Mouse (Mus musculus): ENCODE results near the gene Rnf208. TPM values are rescaled to one million over a fixed set of nuclear protein-coding genes. Genes with fewer than 3 reads are reported as not detected.

Rnf208 gene
- total RNA-seq (2021): 100 to 1,000 TPM; 230 to 231 TPM

DNA sequence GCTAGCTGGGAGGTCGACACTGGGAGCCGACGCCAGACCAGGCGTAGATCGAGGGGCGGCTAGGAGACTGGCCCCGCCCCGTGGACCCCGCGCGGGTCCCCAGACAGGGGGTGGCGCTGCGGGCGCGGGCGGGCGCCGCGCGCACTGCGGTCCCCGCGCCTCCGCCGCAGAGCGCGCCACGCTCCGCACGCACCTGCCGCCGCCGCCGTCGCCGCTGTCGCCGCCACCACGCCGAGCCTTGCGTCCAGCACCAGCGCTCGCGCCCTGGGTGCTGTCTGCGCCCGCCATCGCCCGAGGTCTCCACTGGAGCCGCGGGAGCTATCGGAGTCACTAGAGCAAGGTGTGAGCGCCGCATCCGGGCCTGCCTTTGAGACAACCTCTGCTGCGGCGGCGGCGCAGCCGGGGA lies at the start of gene Rnf208, which contains the start of gene Cysrt1:
Gene Rnf208 (plus strand): TSS at position 155 of the 406 bp plus-strand sequence.
Gene Cysrt1 (minus strand): TSS at position 352 of the 406 bp plus-strand sequence.
- peak in 1 of 2 experiments; percentile 44 for DNase-seq (ENCODE audit: extremely low spot score in 1 of 2, low spot score in 1 of 2)

- DNase-seq (ENCODE audit: extremely low spot score in 1 of 2, low spot score in 1 of 2): peak; percentile 56 to 82
Observed at GRCm38 (mm10) chr2:25193330-25193770, 48.7 kb upstream of the Rnf208 start.

DNA sequence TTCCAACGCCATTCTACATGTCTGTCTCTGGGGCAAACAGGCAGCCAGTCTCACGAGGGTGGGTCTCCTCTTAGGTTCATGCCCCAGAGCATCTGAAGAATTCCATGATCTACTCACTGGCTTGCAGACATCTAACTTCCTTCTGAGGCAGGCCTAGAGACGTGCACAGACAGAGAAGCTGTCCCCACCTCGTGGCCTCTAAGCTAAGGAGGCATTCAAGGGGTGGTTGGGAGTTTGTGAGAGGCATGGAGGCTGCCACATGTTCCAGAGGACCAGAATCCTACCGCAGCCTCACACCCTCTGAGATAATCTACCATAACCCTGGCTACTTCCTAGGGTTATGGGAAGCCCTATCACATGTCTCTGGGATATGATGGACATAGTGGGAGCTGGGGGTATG lies 48.0 kb upstream of the Rnf208 start:
- DNase-seq (ENCODE audit: extremely low spot score in 1 of 2, low spot score in 1 of 2): no peak

DNA sequence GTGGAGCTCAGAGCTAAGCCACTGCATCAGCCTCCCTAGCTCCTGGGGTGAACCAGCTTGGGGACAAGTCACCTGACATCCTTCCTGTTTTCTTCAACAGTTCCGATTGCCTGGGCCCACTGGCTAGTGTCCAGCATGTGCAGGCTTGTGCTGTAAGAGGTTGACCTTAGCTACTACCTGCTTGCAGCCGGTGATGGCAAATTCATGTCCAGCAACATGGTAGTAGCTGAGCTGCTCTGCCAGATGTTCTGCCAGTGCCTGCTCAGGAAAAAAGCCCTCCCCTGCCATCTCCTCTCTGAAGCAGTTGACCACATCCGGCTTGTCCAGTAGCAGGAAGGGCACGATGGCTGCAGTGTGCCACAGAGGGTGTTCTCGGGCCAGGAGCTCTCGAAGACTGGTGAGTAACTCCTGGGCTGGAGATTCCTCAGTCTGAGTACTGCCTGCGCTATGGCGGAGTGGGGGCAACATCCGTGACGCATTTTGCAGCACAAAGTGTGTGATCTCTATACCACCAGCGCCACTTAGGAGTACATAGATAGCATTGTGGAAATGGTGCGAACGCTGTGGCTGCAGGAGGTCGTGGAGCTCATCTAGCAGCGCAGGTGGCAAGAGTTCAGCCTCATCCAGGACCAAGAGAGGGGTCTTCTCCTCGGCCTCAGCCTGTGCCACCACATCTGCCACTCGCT lies 47.4 kb upstream of the Rnf208 start:
- no peak for DNase-seq (ENCODE audit: extremely low spot score in 1 of 2, low spot score in 1 of 2)

DNA sequence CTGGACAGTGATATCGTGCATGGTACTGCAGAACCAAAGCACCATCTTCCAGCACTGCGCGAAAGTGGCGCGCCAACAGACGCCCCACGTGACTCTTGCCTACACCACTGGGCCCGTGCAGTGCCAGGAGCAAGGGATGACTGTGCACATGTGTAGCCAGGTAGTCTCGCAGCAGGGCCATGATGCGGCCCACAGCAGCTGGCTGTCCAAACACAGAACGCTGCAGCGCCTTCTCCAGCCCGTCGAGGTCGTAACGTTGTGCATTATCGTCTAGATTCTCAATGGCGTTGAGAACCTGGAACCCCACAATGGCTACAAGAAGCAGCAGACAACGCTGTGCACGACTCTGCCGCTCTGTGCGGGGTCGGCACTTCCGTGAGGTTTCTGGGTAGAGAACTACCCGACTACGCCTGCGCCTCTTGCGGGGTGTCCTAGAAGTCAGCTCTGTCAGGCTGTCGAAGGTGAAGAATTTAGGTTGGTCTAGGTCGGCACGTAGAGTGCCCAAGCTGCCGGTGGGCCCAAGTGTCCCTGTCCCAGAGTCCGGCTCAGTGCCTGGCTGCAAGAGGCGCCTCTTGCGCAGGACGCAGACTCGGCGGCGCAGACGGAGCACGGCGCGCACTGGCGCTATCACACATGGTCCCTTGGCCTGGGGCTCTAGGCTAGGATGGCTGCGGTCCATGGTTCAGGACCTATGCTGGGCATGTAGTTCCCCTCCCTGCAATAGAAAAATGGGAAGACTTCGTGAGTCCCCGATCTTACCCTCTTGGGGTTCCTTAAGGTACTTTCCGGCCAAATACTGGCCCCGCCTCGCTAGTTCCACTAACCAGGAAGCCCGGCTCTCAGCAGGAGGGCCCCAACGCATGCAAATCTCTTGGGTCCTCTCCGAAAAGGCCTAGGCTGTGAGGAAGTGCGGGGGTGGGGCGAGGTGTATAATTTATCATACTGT lies 46.6 kb upstream of the Rnf208 start:
- DNase-seq (ENCODE audit: extremely low spot score in 1 of 2, low spot score in 1 of 2): no peak

DNA sequence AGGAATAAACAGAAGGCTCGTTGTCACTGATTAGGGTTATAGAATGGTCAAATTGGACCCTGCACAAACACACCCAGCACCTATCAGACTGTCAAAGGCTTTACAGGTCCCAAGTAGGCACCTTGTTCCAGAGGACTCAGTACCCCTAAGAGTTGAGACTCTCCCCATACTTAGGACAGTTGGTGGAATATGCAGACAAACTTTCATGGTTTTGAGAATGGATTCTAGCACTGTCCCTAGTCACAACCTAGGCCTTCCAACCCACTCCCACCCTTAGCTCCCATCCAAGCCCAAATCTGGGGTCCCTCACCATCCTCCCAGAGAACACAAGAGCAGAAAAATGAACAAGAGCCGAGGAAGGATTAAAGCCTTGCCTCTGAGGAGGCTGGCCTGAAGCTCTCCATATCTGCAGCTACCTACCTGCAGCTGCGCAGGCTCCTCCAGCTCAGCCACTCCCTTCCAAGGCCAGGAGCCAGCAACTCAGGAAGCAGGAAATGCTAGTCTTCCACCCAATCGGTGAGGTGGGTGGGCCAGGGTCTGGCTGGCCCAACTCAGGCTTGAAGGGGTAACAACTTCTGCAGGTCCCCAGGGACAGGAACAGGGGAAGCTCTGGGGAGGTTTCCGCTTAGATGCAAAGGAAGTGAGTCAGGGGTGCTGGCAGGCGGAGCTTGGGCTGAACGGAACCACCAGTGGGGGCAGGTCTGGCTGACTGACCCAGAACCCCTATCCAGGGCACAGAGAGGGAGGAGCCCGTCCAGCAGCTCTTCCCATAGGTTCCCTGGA lies 45.7 kb upstream of the Rnf208 start, which contains the start of gene Tor4a:
Gene Tor4a (minus strand): TSS at position 715 of the 783 bp plus-strand sequence.
- DNase-seq (ENCODE audit: extremely low spot score in 1 of 2, low spot score in 1 of 2): no peak

- no peak for DNase-seq (ENCODE audit: extremely low spot score in 1 of 2, low spot score in 1 of 2)
Observed at GRCm38 (mm10) chr2:25197191-25197590, 44.9 kb upstream of the Rnf208 start.

- no peak for DNase-seq (ENCODE audit: extremely low spot score in 1 of 2, low spot score in 1 of 2)
Observed at GRCm38 (mm10) chr2:25197946-25198345, 44.1 kb upstream of the Rnf208 start.

DNA sequence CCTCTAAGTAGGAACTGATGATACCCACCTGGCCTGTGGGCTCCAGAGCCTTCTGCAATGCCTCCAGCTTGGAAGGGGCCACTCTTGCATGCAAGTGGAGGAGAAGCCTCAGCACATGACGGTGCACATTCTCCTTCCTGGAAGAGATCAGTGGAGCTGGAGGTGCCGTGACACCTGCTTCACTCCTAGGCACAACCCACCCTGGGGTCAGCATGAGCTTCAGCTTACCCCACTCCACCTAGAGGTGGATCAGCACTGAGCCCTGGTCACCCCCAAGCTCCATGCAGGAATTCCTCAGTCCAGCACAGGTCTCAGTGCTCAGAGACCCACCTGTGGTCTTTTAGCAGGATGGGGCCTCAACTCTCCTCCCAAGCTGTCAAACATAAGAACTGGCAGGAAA lies 41.4 kb upstream of the Rnf208 start:
- DNase-seq (ENCODE audit: extremely low spot score in 1 of 2, low spot score in 1 of 2): no peak

- no peak for DNase-seq (ENCODE audit: extremely low spot score in 1 of 2, low spot score in 1 of 2)
Observed at GRCm38 (mm10) chr2:25203631-25204214, 38.3 kb upstream of the Rnf208 start.

DNA sequence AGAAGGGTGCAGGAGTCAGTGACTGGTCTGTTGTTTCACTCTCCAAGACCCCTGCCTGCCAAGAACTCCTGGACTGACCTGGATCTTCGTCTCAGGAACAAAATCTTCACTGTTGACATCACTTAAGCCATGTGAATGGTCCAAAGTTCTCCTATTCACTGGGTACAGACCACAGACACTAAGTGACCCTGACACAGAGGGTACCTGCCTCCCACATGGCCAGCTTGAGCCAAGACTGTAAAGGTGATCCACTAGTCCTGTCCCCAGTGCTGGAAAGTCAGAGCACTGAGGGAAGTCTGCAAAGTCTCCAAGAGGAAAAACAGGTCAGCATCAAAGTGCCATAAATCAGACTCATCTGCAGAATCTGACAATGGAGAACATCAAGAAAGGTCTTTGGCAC lies 34.5 kb upstream of the Rnf208 start:
- DNase-seq (ENCODE audit: extremely low spot score in 1 of 2, low spot score in 1 of 2): no peak

- peak in 1 of 2 experiments; percentile 16 for DNase-seq (ENCODE audit: extremely low spot score in 1 of 2, low spot score in 1 of 2)
Observed at GRCm38 (mm10) chr2:25210686-25211085, 31.4 kb upstream of the Rnf208 start.

DNA sequence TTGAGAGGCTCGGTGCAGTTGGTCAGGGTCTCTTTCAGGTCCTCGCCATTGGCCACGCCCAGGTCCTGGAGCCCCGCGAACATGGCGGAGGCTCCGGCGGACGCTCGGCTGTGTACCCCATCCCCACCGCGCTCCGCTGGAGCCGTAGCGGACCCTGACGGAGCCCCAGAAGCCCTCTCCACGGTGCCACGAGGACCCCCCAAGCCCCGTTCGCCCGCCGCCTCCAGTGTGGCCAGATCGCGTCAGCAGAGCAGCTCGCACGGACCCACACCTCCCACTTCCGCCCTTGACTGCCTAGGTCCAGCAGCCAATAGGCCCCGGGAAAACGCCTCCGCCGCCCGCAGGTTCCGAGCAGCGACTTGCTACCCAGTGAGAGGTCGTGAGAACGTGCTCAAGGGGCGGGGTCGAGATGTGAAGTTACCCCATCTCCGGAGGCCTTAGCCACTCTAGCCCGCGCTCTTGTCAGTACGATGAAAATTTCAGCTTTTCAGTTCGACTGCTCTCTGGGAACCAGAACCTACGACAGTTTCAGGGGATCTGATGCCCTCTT lies 30.9 kb upstream of the Rnf208 start, which contains the start of gene Nelfb:
Gene Nelfb (minus strand): TSS at position 369 of the 550 bp plus-strand sequence.
- DNase-seq (ENCODE audit: extremely low spot score in 1 of 2, low spot score in 1 of 2): peak; percentile 77 to 84

DNA sequence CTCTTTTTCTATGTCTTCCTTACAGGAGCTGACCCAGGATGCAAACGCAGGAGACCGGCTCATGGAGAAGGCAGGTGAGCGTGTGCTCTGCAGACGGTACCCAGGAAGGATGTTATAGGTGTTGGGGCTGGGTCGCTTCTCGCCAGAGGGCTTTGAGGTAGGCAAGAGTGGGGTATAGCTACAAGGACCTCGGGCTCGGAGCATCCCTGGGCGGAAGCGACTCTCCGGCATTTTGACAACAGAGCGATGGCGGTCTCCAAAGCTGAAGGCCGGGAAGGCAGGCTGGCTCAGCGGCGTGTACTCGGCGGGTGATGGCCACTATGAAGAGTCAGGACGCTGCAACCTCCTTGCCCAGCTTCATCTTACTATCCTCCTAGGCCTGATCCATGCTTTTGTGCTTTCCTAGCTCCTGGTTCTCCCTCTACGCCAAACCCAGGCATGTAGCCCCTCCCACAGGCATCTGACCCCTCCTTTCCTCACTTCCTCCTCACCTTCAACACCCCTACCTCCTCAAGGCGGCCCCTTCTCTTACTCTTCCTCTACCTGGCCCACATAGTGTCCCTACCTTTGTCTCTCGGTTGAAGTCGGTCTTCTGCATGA lies 28.7 kb upstream of the Rnf208 start:
- DNase-seq (ENCODE audit: extremely low spot score in 1 of 2, low spot score in 1 of 2): no peak

- no peak for DNase-seq (ENCODE audit: extremely low spot score in 1 of 2, low spot score in 1 of 2)
Observed at GRCm38 (mm10) chr2:25214444-25214843, 27.6 kb upstream of the Rnf208 start, which contains the start of gene Stpg3. TSS of gene Stpg3 (minus strand) at chr2:25214637.

DNA sequence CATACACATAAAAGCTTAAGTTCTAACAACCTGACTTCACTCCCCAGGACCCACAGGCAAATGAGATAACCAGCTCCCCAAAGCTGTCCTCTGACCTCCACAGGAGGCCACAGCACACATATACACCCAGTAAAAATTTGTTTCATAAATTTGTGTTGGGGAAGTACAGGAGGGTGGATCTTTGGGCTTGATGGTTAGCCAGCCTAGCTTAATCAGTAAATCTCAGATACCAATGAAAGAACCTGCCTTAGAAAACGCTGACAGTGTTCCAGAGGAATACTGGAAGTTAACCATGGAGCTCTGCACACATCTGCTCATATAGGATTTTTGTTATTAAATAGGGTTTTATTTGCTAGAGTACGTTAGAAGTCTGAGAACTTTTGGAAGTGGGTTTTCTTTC lies 24.4 kb upstream of the Rnf208 start:
- no peak for DNase-seq (ENCODE audit: extremely low spot score in 1 of 2, low spot score in 1 of 2)

DNA sequence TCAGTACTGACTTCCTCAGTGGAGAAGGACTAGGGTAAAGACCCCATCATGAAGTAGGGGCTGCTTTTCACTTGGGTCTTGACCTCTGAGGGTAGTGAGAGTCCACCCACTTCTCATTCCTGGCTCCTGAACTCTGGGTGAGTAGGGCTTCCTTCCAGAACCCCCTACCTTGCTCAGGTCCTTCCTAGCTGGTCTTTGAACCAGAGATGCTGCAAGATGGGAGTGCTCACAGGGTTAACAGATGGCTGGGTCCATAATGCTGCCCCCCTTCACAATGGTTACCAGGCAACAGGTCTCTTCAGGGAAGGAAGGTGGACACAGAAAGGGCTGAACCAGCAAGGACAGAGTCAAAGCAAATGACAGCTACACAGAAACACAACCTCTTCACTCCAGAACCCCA lies 23.6 kb upstream of the Rnf208 start, which contains the start of gene Fam166a:
Gene Fam166a (plus strand): TSS at position 301 of the 400 bp plus-strand sequence.
- DNase-seq (ENCODE audit: extremely low spot score in 1 of 2, low spot score in 1 of 2): no peak

- DNase-seq (ENCODE audit: extremely low spot score in 1 of 2, low spot score in 1 of 2): no peak
Observed at GRCm38 (mm10) chr2:25221331-25221772, 20.7 kb upstream of the Rnf208 start.
